Mouse (Mus musculus) adrenal gland, postnatal 10 days (tissue): ENCODE measurements at regions not wholly inside any gene's neighbourhood (a gene's known extent, or its start where the extent isn't known, plus 50 kb on each side); places are given as distances from the start of the nearest gene placed in this dataset.
A peak's percentile ranks its signal among the peaks of the same experiment; 100 is the strongest.

ENCODE experiments used
- DNase-seq: peaks from one replicate; pipeline ENCODE4 v3.0.0; 2021; ENCODE audit warnings: mixed read lengths

DNA sequence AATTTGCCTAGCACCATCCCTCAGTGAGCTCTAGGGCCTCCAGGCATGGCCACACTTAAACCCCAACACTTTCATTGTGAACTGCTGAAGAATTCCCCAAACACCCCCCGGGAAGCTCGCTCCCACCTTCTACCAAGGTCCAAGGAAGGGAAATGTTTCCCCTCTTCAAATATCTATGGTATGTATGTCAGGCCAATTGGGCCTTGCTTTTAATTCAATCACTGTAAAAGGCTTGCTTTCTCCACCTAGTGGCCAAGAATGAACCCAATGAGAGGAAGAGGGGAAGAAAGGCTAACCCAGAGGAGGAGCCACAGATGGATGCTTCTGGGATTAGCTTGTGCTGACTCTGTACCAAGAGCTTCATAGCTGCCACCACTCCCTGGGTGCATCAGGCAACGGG, 336.3 kb upstream of the Tgfbr2 start:
- peak; percentile 6 for DNase-seq

DNA sequence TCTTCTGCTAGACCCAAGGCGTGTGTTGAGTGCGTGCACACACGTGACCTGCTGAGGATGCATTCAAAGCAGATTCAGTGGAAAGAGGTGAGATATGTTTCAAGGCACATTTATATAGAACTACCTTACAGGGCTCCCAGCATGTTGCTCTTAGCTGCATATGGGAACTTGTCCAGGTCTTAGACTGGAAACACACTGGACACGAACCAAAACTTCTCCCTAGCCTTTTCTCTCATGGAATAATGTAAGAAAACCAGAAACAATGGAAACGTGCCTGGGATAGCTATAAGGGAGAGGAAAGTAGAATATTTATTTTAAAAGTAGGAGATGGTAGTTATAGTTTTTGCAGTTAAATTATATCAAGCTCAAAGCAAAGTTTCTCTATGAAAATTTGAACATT, 332.6 kb upstream of the Tgfbr2 start:
- DNase-seq, result no peak

DNA sequence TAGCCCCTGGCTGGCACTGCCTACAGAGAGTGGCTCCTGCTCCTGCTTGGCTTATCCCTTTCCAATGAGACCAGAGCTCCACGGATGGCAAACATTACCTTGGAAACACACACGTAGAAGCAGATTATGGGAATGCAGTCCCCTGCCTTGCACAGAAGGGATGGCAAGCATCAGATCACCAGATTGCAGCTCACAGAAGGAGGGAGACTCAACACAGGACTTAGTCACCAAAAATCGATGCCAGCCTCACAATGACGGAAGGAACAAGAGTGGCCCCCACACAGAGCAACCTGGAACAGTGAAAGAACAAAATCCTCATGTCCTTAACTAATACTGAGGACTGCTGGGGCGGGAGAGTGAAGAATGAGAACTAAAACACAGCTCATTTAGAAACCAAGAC, 327.7 kb upstream of the Tgfbr2 start:
- no peak for DNase-seq

GRCm38 (mm10) chr9:116500951-116501350, 325.8 kb upstream of the Tgfbr2 start:
- DNase-seq, result no peak

- DNase-seq, result no peak
Observed at GRCm38 (mm10) chr9:116491227-116491626, 316.1 kb upstream of the Tgfbr2 start.

- peak; percentile 43 for DNase-seq
Observed at GRCm38 (mm10) chr9:116489787-116490186, 314.6 kb upstream of the Tgfbr2 start.

GRCm38 (mm10) chr9:116489273-116489672, 314.1 kb upstream of the Tgfbr2 start:
- peak; percentile 12 for DNase-seq

GRCm38 (mm10) chr9:116477309-116477708, 302.1 kb upstream of the Tgfbr2 start:
- no peak for DNase-seq

- DNase-seq, result no peak
Observed at GRCm38 (mm10) chr9:116475206-116475955, 300.2 kb upstream of the Tgfbr2 start.

DNA sequence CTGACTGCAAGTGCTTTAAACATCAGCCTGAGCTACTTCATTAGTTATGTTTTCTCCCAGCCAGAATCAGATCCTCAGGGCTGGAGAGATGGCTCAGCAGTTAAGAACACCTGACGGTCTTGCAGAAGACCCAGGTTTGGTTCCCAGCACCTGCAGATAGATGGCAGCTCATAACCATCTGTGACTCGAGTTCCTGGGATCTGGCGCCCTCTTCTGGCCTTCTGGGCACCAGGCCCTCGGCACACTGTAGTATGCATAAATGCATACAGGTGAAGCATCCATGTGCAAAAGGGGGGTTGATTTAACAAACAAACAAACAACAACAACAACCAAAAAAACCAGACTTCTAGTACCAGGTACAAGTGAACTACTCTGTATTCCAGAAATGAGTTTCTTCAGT, 297.7 kb upstream of the Tgfbr2 start:
- DNase-seq, result no peak

- DNase-seq, result peak; percentile 5
Observed at GRCm38 (mm10) chr9:116468569-116469250, 293.6 kb upstream of the Tgfbr2 start.

DNA sequence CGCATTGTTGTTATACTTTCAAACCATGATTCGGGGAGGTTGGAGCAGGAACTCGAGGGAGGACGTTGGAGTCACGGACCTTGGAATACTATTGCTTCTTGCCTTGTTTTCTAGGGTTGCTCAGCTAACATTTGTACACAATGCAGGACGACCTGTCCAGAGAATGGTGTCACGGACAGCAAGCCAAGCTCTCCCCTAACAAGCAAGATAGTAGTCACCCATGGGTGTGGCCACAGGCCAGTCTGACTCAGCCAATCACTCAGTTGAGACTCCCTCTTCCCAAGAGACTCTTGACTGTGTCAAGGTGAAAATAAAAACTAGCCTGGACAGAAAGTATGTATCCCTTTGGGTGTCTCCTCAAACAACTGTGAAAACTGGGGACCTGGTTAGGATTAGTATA, 291.2 kb upstream of the Tgfbr2 start:
- DNase-seq, result no peak

DNA sequence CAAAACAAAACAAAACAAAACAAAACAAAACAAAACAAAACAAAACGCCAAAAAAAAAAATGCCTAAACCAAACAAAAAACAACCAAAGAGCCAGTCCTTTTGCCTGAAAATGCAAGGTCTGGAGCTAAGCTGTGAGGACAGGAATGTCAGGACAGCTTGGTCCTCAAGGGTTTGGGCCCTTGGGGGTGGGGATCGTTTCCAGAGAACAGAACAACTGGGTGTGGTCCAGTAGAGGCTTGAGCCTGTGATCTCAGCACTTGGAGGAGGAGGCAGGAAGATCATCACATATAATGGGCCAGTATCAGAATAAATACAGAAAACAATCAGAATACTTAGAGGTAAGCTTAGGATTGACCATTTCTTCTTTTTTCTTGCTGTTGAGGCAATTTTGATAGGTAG, 289.5 kb upstream of the Tgfbr2 start:
- no peak for DNase-seq

DNA sequence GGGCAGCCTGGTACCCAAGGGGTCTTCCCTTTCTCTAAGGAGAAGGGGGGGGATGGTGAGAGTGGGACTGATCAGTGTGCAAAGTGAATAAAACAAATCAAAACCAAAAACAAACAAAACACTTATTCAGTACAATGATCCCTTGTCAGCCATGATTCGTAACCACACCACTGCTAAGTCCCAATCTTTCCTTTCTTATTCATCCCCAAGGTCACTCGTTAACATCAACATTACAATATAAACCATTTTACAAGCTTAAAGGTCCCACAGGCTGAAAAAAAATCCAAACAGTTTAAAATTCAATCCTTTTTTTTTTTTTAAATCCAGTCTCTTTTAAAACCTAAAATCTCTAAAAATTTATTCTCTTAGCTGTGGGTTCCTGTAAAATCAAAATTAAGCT, 287.1 kb upstream of the Tgfbr2 start:
- DNase-seq, result no peak

GRCm38 (mm10) chr9:116460022-116460421, 284.9 kb upstream of the Tgfbr2 start:
- no peak for DNase-seq

- no peak for DNase-seq
Observed at GRCm38 (mm10) chr9:116452050-116452449, 276.9 kb upstream of the Tgfbr2 start.

GRCm38 (mm10) chr9:116450829-116451228, 275.7 kb upstream of the Tgfbr2 start:
- no peak for DNase-seq

GRCm38 (mm10) chr9:116447734-116448133, 272.6 kb upstream of the Tgfbr2 start:
- no peak for DNase-seq

GRCm38 (mm10) chr9:116438580-116438979, 263.4 kb upstream of the Tgfbr2 start:
- DNase-seq, result no peak

- no peak for DNase-seq
Observed at GRCm38 (mm10) chr9:116434414-116434813, 259.3 kb upstream of the Tgfbr2 start.

DNA sequence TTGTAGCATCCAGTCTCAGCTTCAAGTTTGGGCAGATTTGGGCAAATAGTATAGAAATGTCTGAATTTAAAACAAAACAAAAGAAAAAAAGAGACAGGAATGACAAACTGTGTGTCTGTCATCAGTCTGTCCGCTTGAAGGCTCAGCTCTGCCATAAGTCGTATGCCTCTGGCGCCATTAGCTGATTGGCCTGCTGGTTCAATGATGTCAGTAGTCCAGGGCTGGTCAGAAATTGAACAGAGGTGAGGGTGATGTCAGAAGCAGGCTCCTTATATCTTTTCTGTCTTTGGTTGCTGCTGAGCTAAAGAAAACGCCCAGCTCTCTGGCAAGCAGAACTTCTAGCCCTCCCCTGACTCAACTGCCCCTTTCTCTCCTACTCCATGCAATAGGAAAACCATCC, 253.9 kb upstream of the Tgfbr2 start:
- DNase-seq, result no peak

DNA sequence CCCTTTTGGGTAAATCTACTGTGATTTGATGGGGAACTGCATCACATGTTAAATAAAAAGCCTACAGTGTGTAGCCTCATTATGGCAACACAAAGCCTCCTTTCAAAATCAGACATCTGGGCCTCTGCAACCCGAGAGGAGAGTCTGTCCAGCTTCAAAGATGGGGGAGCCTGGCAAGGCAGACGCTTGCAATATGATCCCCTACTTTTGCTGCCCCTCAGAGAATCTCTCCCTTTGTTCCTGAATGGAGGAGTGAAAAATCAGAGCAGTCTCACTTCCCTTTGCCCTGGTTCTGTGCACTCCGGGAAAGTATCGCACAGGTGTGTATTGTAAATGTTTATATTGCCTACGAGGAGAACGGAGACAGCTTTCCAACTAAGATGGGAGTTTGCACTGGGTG, 253.3 kb upstream of the Tgfbr2 start:
- no peak for DNase-seq

- no peak for DNase-seq
Observed at GRCm38 (mm10) chr9:116427278-116427677, 252.1 kb upstream of the Tgfbr2 start.
